Mouse (Mus musculus) ES-Bruce4 (cell line): Measurements from ENCODE around the gene Secisbp2.

Experiments
- CTCF ChIP-seq: IDR thresholded peaks from one replicate; pipeline ENCODE4 v1.8.1; 2011; ENCODE audit warnings: low read depth, low read length
- EP300 ChIP-seq: IDR thresholded peaks from 2 replicates; pipeline ENCODE4 v1.6.1; 2011; ENCODE audit warnings: low read depth, low read length; ENCODE audit not compliant: insufficient read depth

GRCm38 (mm10) chr13:51698318-51698717 lies 46.8 kb downstream of the Secisbp2 start:
- no peak for TF ChIP-seq CTCF
- TF ChIP-seq EP300: no peak
